Mouse (Mus musculus) liver, embryonic 18 days (tissue): ENCODE measurements around the gene Lmcd1. TPM values are rescaled to one million over a fixed set of nuclear protein-coding genes. Genes with fewer than 3 reads are reported as not detected.

Experiments
- polyA plus RNA-seq: library from polyadenylated mRNA; depleted of rRNA; stranded (reverse); fragments of >200 nt; gene quantifications from 2 replicates; pipeline ENCODE4 v1.2.3, GENCODE M21; 2012; rRNA removed

The Lmcd1 gene
- 1.1 TPM in 2 replicates for polyA plus RNA-seq

GRCm38 (mm10) chr6:112273501-112274205 is at the start of gene Lmcd1:
TSS of gene Lmcd1 (plus strand) at chr6:112273758.

Other genes starting within 250 kb of the Lmcd1 start
- 0.07 and 0.08 TPM in 2 replicates for gene Ssu2, start 114.3 kb downstream of the Lmcd1 start, polyA plus RNA-seq
- gene Cav3, start 185.7 kb downstream of the Lmcd1 start, polyA plus RNA-seq, result 0.05 TPM in 1 of 2 replicates, not detected in the other
- 0.01 TPM in 2 replicates for gene Oxtr, start 216.2 kb downstream of the Lmcd1 start, polyA plus RNA-seq